Mouse (Mus musculus): ENCODE results near the gene Tmem158. TPM values are rescaled to one million over a fixed set of nuclear protein-coding genes. Genes with fewer than 3 reads are reported as not detected.

Gene Tmem158
- polyA plus RNA-seq (2015; fragmentation: Nextera tagmentation; extraction: Ambion mirVana): 3.4 and 4.1 TPM in 2 replicates

DNA sequence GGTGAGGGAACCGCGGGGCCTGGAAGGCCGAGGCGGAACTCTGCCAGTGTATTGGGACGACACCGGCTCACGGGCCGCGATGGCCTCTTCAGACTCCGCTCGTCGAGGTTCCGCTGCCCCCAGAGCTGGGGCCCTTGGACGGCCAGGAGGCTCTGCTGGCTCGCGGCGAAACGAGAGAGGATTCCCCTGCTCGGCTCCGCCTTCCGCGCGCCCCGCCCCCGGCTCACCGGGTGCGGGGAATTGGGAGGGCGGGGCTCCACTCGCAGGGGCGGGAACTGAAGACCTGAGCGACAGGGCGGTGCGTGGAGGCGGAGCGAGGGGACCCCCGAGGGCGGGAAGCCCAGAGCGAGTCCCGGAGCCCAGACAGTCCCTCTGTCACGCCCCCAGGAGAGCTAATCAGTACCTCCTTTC, at the start of gene Tmem158:
Gene Tmem158 (minus strand): TSS at position 154 of the 411 bp plus-strand sequence.
- 0% methylated on average over 40 of the region's 40 CpGs for WGBS (ENCODE audit: insufficient replicate concordance)
- Histone ChIP-seq H3K36me3 (no peaks in the 10 kb centered on the region), H3K4me1 (replicated peaks) (peaks cover 18% of the 10 kb centered on the region), H3K4me2 (peak within 1 kb of the TSS; percentile 96), H3K9ac (peak within 1 kb of the TSS; percentile 73), H3K27ac (no peak within 1 kb of the TSS), H3K27me3 (peaks cover 55% of the 10 kb centered on the region), H3K9me3 (replicated peaks) (no peaks in the 10 kb centered on the region), H3K4me3 (replicated peaks) (peak within 1 kb of the TSS; percentile 70)
- DNase-seq: peak; percentile 84
- ATAC-seq (ENCODE audit: low read depth): peak; percentile 93

DNA sequence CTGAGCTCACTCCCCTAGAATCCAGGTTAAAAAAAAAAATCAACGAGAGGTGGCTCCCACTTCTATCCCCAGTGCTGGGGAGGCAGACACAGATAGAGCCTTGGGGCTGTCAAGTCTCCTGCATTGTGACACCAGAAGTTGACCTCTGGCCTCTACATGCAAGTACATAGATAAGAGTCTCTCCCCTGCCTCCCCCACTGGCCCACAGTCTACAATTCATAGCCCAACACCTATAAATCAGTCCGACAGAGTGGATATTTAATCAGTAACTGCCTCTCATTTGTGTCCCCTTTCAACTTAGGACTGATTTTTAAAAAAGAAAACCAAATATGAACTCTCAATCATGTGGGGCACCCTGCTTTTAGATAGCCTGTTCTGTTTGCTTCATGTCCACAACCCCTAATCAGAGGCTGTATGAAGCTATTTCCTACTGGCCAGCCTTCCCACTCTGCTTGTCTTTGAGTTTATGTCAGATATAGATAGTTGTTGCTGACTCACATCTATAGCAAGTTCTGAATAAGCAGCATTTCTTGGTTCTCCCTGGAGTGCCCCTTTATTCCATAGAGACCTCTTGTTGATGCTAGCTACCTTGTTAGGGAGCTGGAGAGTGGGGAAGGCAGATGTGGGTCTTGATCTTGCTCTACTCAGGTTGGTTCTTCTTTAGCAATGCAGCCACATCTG, 49.3 kb upstream of the Tmem158 start:
- no peaks in the 10 kb centered on the region for H3K4me1 ChIP-seq (replicated peaks)
- ATAC-seq (ENCODE audit: low read depth) (no peak), DNase-seq (no peak)

DNA sequence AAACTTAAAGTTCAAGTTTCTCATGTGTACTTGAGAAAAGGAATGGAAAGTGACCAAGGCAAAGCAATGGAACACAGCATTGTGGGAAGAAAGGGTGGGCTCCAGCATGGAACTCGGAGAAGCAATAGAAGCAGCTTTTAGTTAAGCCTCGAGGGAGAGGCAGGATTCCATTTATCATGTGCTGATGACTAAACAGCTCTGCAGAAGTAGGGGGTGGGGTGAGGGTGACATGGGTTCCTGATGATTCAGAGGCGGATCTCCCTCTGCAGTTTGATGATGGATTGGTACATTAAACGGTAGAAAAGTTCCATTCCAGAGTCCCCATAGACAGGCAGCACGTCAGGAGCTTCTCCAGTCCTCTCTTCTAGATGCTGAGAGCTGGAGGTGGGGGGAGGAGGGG, 48.5 kb upstream of the Tmem158 start:
- Histone ChIP-seq H3K27ac (no peak overlapping the region), H3K4me1 (replicated peaks) (no peaks in the 10 kb centered on the region), H3K4me3 (replicated peaks) (no peak overlapping the region), H3K36me3 (no peaks in the 10 kb centered on the region), H3K9ac (no peak overlapping the region), H3K9me3 (replicated peaks) (no peaks in the 10 kb centered on the region), H3K4me2 (no peak overlapping the region), H3K27me3 (no peaks in the 10 kb centered on the region)
- ATAC-seq (ENCODE audit: low read depth) (no peak), DNase-seq (no peak)
- WGBS (ENCODE audit: insufficient replicate concordance): 43% methylated on average over 5 of the region's 5 CpGs

More for the DNA sequence above, 49.3 kb upstream of the Tmem158 start:
- H3K27ac ChIP-seq: no peak overlapping the region
- no peaks in the 10 kb centered on the region for H3K9me3 ChIP-seq (replicated peaks)
- no peak overlapping the region for H3K9ac ChIP-seq
- no peak overlapping the region for H3K4me2 ChIP-seq
- 21% methylated on average over 2 of the region's 2 CpGs for WGBS (ENCODE audit: insufficient replicate concordance)
- H3K4me3 ChIP-seq (replicated peaks): no peak overlapping the region
- no peaks in the 10 kb centered on the region for H3K36me3 ChIP-seq
- H3K27me3 ChIP-seq: no peaks in the 10 kb centered on the region

DNA sequence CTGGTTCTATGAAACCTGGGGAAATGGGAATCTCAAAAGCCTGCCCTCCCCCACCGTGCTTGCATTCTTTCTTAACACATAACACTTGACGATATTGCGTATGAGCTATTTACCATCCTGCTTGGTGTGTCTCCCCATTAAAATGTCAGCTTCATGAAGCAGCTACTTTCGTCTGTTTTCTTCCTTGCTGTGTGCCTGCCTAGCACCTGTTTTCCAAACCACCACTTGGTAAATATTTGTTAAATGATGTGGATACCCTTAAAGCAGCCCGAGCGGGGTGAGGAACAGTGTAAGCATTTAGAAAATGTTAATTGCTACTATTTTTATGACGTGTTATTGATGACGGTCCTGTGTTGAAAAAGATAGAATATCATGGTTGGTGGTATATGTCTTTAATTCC, 44.4 kb upstream of the Tmem158 start:
- Histone ChIP-seq H3K4me1 (replicated peaks) (no peaks in the 10 kb centered on the region), H3K27me3 (no peaks in the 10 kb centered on the region), H3K9ac (no peak overlapping the region), H3K36me3 (no peaks in the 10 kb centered on the region), H3K4me2 (no peak overlapping the region), H3K4me3 (replicated peaks) (no peak overlapping the region), H3K9me3 (replicated peaks) (no peaks in the 10 kb centered on the region), H3K27ac (no peak overlapping the region)
- ATAC-seq (ENCODE audit: low read depth): no peak
- DNase-seq: no peak
- WGBS (ENCODE audit: insufficient replicate concordance): 76% methylated on average over 8 of the region's 8 CpGs

DNA sequence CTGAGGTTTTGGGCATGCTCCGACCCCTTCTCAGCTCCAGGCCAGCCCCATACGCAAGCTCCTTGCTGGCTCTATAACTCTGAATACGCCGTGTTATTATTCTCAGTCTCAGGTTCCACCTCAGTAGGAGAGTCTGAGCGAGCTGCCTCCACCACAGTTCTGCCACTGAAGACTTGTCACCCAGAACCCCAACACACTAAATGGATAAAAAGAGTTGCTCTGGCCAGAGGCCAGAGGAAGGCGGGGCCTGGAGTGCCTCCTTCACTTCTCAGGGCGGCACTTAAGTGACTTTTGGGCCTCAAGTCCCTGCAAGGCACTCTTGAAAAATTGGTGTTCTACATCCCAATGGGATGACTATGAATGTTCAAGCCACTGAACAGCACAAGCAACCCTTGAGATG, 43.4 kb upstream of the Tmem158 start:
- ATAC-seq (ENCODE audit: low read depth): no peak
- no peak for DNase-seq
- no peak overlapping the region for H3K4me3 ChIP-seq (replicated peaks)
- H3K27me3 ChIP-seq: no peaks in the 10 kb centered on the region
- H3K4me1 ChIP-seq (replicated peaks): no peaks in the 10 kb centered on the region
- H3K9me3 ChIP-seq (replicated peaks): no peaks in the 10 kb centered on the region
- H3K4me2 ChIP-seq: no peak overlapping the region
- no peaks in the 10 kb centered on the region for H3K36me3 ChIP-seq
- no peak overlapping the region for H3K27ac ChIP-seq
- WGBS (ENCODE audit: insufficient replicate concordance): 72% methylated on average over 7 of the region's 7 CpGs
- no peak overlapping the region for H3K9ac ChIP-seq

DNA sequence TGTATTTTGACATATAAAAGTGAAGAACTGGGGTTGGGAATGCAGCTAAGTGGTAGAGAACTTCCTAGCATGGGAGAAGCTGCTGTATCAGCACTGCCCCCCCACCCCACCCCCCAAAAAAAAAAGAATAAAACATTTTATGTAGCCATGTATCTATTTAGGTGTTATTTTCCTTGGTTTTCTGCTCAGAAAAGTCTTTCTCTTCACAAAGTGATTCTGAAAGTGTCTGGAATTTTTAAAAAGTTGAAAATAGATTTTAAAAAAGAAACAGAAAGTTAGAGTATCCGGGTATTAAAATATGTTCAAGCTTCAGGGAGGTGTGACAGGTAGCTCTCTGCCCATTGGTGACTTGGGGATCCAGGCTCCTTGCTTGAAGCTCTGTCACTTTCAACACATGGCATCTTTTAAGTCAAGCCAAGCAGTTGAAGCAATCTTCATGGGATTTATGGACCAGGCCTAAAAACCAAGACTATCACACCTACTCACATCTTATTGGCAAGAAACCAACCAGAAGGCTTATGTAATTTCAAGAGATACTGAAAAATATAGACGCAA, 42.3 kb upstream of the Tmem158 start:
- Histone ChIP-seq H3K4me1 (replicated peaks) (no peaks in the 10 kb centered on the region), H3K9me3 (replicated peaks) (no peaks in the 10 kb centered on the region), H3K27ac (no peak overlapping the region), H3K9ac (no peak overlapping the region), H3K27me3 (no peaks in the 10 kb centered on the region), H3K36me3 (no peaks in the 10 kb centered on the region), H3K4me3 (replicated peaks) (no peak overlapping the region), H3K4me2 (no peak overlapping the region)
- ATAC-seq (ENCODE audit: low read depth) (no peak), DNase-seq (no peak)
- 60% methylated on average over 2 of the region's 2 CpGs for WGBS (ENCODE audit: insufficient replicate concordance)

DNA sequence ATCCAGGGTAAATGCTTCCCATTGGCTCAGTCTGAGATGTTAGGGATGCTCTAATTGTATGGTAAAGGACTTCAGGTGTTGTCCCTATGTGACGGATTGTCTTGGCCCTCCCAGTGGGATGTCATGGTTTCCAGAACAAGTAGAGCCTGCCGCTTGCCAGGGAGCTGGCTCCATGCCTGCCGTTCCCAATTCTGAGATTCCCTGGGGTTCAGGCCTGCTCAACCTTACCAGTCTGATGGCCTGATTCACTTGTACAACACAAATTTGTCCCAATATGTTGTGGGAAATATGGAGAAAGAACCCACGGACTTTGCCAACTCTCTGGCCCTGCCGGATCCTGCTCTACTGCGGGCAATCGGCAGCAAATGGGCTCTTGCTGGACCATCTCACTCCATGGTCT, 37.3 kb upstream of the Tmem158 start:
- Histone ChIP-seq H3K27ac (no peak overlapping the region), H3K9me3 (replicated peaks) (no peaks in the 10 kb centered on the region), H3K36me3 (no peaks in the 10 kb centered on the region), H3K9ac (no peak overlapping the region), H3K4me1 (replicated peaks) (no peaks in the 10 kb centered on the region), H3K27me3 (no peaks in the 10 kb centered on the region), H3K4me3 (replicated peaks) (no peak overlapping the region), H3K4me2 (no peak overlapping the region)
- WGBS (ENCODE audit: insufficient replicate concordance): 78% methylated on average over 7 of the region's 7 CpGs
- DNase-seq: no peak
- no peak for ATAC-seq (ENCODE audit: low read depth)

DNA sequence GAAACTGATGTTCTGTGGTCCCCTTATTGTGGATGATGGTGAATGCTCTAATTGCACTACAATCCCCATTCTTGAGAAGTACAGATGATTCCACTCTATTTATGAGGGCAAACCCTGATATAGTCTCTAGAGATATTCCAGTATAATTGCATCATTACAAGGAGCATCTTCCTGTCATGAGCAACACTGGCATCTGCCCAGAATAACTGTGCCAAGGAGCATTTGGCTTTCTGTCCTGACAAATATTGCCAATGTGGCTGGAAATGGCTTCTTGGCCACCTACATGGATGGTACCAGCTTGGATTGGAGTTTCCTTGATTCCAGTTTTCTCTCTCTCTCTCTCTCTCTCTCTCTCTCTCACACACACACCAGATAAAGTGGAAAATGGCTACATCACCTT, 35.7 kb upstream of the Tmem158 start:
- Histone ChIP-seq H3K36me3 (no peaks in the 10 kb centered on the region), H3K27me3 (no peaks in the 10 kb centered on the region), H3K4me2 (no peak overlapping the region), H3K9ac (no peak overlapping the region), H3K9me3 (replicated peaks) (no peaks in the 10 kb centered on the region), H3K27ac (no peak overlapping the region), H3K4me3 (replicated peaks) (no peak overlapping the region), H3K4me1 (replicated peaks) (no peaks in the 10 kb centered on the region)
- ATAC-seq (ENCODE audit: low read depth) (no peak), DNase-seq (no peak)

DNA sequence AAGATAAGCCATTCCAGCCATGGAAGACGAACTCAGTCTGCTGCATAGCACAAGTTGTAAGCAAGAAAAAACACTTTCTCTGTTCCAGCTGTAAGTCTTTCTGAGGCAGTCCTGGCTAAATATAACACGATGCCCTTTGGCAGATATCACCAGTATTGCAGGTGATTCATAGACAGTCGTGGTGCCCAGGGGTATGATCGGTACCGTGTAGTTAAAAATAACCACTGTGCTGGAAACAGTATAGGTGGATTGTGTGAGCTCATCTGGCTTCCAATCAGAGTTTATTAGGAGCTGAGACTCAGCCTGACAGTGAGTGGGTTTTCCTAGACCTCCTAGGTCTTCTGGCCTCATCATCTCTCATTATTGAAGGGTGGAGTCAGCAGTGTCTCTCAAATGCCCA, 34.0 kb upstream of the Tmem158 start:
- WGBS (ENCODE audit: insufficient replicate concordance): 65% methylated on average over 5 of the region's 5 CpGs

DNA sequence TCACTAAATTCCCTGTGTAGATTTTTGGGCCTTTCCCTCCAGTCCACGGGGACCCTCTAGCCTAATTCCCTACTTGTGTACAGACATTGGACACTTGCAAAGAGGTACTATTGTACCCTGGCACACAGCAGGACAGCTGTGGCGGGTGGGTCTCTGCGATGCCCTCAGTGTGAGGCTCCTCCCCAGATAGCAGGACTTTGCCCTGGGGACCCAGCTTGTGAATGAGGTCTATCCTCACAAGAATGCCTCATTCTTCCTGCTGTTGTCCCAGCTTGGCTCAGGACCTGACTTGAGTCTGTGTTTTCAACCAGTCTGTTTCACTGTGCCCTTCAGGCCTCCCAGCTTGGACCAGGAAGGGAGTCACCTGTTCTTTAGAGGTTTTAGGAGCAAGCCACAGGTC, 27.8 kb upstream of the Tmem158 start:
- DNase-seq (no peak), ATAC-seq (ENCODE audit: low read depth) (no peak)
- Histone ChIP-seq H3K9me3 (replicated peaks) (no peaks in the 10 kb centered on the region), H3K4me1 (replicated peaks) (peaks cover 5% of the 10 kb centered on the region), H3K27me3 (no peaks in the 10 kb centered on the region), H3K36me3 (no peaks in the 10 kb centered on the region), H3K4me2 (no peak overlapping the region), H3K27ac (no peak overlapping the region), H3K9ac (no peak overlapping the region), H3K4me3 (replicated peaks) (no peak overlapping the region)
- 68% methylated on average over 3 of the region's 3 CpGs for WGBS (ENCODE audit: insufficient replicate concordance)

More for the DNA sequence above, 34.0 kb upstream of the Tmem158 start:
- no peak overlapping the region for H3K27ac ChIP-seq
- no peak for ATAC-seq (ENCODE audit: low read depth)
- no peaks in the 10 kb centered on the region for H3K36me3 ChIP-seq
- no peak for DNase-seq
- H3K4me1 ChIP-seq (replicated peaks): no peaks in the 10 kb centered on the region
- no peak overlapping the region for H3K9ac ChIP-seq
- no peaks in the 10 kb centered on the region for H3K27me3 ChIP-seq
- H3K4me2 ChIP-seq: no peak overlapping the region
- H3K4me3 ChIP-seq (replicated peaks): no peak overlapping the region
- no peaks in the 10 kb centered on the region for H3K9me3 ChIP-seq (replicated peaks)

DNA sequence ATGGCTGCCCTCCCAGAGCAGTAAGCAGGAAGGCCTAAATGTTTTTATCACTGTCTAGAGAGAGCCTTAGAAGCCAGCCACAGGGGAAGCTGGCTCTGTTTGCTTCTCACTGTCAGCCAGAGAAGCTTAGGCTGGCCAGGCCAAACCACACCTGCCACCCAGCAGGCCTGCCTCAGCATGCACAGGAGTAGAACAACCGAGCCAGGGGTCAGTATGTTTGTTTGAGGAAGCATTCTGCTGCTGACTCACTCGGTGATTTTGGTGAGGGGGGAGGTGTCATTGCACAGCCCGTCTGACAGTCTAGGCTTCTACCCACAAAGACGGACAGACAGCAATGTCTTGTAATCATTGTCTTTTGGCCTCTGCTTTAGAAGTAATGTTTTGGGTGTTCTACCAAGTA, 25.1 kb upstream of the Tmem158 start:
- Histone ChIP-seq H3K4me1 (replicated peaks) (peaks cover 9% of the 10 kb centered on the region), H3K9me3 (replicated peaks) (no peaks in the 10 kb centered on the region), H3K9ac (no peak overlapping the region), H3K4me2 (no peak overlapping the region), H3K27ac (no peak overlapping the region), H3K27me3 (no peaks in the 10 kb centered on the region), H3K4me3 (replicated peaks) (no peak overlapping the region), H3K36me3 (no peaks in the 10 kb centered on the region)
- DNase-seq: peak; percentile 7
- ATAC-seq (ENCODE audit: low read depth): peak; percentile 45; the same call in 1 of the 2 replicates
- 10% methylated on average over 4 of the region's 4 CpGs for WGBS (ENCODE audit: insufficient replicate concordance)

DNA sequence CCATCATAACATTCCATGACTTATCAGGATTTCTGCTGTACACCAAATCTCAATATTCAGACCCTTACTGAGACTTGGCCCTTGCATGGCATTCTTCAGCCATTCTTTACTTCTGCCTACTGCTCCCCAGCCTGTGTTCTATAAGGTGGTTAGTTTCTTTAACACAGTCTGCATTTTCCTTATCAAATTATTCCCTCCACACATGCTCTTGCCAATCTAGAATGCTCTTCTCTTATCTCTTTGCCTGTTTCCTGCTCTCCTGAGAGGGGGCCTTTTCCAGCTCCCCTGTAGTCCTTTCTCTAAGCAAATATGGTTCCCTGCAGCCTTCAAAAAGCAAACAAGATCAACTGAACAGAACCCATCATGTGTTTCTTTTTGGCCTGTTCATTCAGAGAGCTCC, 20.2 kb upstream of the Tmem158 start:
- Histone ChIP-seq H3K36me3 (no peaks in the 10 kb centered on the region), H3K9ac (no peak overlapping the region), H3K4me1 (replicated peaks) (peaks cover 14% of the 10 kb centered on the region), H3K4me2 (no peak overlapping the region), H3K4me3 (replicated peaks) (no peak overlapping the region), H3K27me3 (no peaks in the 10 kb centered on the region), H3K9me3 (replicated peaks) (no peaks in the 10 kb centered on the region), H3K27ac (no peak overlapping the region)
- ATAC-seq (ENCODE audit: low read depth) (peak; percentile 54; the same call in 1 of the 2 replicates), DNase-seq (no peak)

All from liver, embryonic 13.5 days (tissue).